Mouse (Mus musculus): ENCODE data around the gene Fam107b. TPM values are rescaled to one million over a fixed set of nuclear protein-coding genes. Genes with fewer than 3 reads are reported as not detected.
"Not testable (repeated sequence)": the region's sequence is repeated elsewhere in the genome, so short reads cannot be mapped to it uniquely, and the experiment has no call there.

The Fam107b gene
- total RNA-seq, 2 experiments from 2014 or later: 1.6 to 2.7 TPM

DNA sequence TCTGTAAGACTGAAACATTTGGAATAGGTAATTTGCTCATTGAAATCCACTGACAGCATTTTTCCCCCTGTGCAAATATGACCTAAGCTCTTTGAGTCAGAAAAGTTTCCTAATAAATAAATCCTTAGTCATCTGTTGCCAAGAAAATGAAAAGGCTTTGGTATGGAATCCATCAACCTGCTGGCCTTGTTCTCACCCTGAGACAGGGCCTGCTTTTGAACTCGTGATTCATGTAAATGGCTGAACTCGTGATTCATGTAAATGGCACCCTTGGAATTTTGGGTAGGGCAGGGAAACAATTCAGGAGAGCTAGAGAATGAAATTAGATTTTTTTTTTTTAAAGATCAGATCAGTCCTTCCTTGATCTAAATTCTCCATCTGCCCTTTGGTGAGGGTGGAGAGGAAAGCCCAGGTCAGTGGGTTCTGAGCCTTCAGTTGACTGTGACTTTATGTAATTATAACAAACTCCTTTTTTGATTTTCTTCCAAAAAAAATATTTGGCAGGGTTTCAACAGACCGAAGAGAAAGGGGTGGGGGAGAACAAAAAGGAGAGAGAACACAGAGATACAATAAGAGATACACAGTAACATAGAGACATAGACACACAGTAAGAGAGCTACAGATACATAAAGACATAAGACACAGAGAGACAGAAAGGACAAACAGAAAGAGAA lies 142.2 kb downstream of the Fam107b start:
- DNase-seq (ENCODE audit: low spot score): no peak

GRCm38 (mm10) chr2:3713212-3713681 lies 143.0 kb downstream of the Fam107b start:
- peak; percentile 91 for DNase-seq (ENCODE audit: low spot score)

DNA sequence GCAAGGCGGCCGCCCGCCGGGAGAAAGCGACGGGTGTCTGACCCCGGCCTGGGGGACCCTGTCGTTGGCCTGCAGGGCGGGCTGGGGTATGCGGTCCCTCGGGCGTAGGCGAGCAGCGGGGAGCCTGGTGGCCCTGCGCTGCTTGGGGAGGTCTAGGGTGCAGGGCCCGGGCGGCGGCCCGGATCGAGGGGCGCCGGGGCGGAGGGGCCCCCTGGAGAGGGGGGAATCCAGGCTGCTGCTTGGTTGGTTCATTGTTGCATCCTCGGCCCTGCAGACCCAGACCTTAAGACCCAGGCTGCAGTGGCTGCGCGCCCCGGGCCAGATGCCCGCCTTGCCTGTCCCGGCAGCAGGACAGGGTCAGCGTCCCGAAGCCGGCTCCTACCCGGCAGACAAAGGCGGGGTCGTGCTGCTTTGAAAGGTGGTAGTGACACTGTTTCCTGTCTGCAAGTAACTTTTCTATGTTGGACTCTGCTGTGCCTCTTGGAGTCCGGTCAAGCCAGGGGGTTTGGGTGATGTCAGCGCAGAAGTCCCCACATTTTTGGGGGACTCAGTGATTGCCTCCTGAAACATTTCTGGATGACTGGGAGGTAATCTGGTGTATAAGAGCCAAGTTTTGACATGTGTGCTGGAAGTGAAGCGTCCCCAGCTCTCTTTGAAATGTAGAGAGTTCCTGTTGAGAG lies 143.5 kb downstream of the Fam107b start:
- no peak for DNase-seq (ENCODE audit: low spot score)

DNA sequence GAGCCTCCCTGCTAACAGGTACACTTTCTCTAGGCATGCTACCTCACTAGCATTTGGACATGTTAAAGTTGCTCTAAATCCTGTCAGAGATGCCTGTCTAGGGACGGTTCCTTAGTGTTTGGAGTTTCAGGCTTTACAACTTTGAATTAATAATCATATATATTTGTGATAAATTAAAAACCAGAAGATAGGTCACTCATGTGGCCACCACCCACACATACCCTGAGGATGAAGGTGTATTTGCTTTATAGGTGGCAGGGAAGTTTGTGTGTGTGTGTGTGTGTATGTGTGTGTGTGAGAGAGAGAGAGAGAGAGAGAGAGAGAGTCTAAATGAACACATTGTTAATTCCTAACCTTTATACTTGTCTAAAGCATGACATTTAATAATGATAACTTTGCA lies 144.2 kb downstream of the Fam107b start:
- DNase-seq (ENCODE audit: low spot score): no peak

- no peak for DNase-seq (ENCODE audit: low spot score)
Measured at GRCm38 (mm10) chr2:3715424-3715823, 145.1 kb downstream of the Fam107b start.

GRCm38 (mm10) chr2:3717268-3717667 lies 147.0 kb downstream of the Fam107b start:
- no peak for DNase-seq (ENCODE audit: low spot score)

DNA sequence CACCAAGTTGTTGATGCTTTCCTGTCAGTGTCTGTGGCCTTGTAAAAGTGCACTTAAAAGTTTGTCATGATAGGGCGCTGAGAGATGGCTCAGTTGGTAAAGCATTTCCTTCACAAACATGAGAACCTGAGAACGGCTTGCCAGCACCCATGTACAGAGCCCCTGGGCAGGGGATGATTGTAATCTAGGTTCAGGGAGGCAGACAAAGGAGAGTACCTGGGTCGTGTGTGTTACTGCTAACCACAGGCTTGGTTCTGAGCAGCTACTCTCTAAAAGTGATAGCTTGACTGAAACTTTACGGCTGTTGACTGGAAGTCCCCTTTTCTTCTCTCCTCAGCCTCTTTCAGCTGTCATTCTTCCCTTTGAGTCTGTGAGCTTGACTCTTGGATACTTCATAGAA lies 147.6 kb downstream of the Fam107b start:
- no peak for DNase-seq (ENCODE audit: low spot score)

- not testable (repeated sequence) for DNase-seq (ENCODE audit: low spot score)
Measured at GRCm38 (mm10) chr2:3719436-3720121, 149.3 kb downstream of the Fam107b start.

GRCm38 (mm10) chr2:3721107-3721506 lies 150.8 kb downstream of the Fam107b start:
- DNase-seq (ENCODE audit: low spot score): no peak

- DNase-seq (ENCODE audit: low spot score): no peak
Measured at GRCm38 (mm10) chr2:3721974-3722373, 151.7 kb downstream of the Fam107b start.

DNA sequence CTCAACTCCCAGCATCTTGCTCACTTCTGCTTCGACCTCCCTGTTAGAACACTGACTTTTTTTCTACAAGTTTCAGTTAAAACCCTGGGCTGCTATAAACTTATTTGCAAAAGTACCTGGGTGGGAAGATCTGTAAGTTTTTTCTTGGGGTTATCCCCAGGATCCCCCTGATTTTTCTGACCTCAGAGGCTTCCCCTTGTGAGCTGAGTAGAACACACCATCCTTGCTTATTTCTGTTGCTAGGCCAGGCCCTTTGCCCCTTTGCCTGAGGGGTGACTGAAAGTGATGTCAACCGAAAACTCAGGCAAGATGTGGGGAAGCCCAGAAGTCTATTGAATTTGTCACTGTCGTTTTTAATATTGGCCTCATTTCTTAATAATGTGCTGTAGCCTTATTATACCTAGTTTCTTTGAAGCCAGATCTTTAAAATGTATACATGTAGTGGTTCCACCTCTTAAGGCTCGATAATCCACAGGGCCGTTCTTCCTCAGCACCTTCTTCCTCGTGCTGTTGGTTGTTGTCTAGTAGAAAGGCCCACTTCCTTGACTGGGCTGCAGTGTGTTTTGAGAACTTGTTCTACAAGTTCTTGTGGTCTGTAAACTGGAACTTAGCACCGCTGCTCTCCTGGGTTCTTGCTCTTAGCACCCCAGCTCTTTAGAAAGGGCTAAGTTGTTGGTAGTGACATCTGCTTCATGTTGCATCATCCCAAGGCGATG lies 153.3 kb downstream of the Fam107b start:
- no peak for DNase-seq (ENCODE audit: low spot score)

GRCm38 (mm10) chr2:3726501-3727078 lies 156.3 kb downstream of the Fam107b start:
- DNase-seq (ENCODE audit: low spot score): no peak

DNA sequence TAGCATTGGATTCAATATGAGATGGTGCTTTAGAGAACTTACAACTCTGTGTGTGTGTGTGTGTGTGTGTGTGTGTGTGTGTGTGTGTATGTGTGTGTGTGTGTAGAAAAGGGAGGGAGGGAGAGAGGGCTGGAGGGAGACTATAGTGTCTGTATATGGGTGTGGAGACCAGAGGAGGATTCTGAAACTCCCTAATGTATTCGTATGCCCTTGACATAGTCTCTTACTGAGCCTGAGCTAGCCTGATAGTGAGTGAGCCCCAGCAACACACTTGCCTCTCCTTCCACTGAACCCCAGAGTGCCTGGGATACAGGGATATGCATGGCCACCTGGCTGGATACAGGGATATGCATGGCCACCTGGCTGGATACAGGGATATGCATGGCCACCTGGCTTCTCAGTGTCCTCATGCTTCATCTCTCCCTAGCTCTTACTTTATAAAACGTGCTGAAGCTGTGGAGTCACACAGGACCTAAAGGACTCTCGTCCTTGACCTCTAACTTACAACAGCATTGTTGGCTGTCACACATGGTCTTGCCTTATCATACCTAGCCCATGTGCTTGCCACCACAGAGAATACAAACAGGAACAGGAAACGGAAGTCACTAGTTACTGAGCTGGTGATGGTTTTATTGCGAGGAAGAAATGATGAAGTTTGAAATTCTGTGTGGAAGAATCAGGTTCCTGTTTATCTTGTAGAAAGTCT lies 157.1 kb downstream of the Fam107b start:
- DNase-seq (ENCODE audit: low spot score): no peak

- no peak for DNase-seq (ENCODE audit: low spot score)
Measured at GRCm38 (mm10) chr2:3728090-3728489, 157.8 kb downstream of the Fam107b start.

- DNase-seq (ENCODE audit: low spot score): no peak
Measured at GRCm38 (mm10) chr2:3729586-3729985, 159.3 kb downstream of the Fam107b start.

DNA sequence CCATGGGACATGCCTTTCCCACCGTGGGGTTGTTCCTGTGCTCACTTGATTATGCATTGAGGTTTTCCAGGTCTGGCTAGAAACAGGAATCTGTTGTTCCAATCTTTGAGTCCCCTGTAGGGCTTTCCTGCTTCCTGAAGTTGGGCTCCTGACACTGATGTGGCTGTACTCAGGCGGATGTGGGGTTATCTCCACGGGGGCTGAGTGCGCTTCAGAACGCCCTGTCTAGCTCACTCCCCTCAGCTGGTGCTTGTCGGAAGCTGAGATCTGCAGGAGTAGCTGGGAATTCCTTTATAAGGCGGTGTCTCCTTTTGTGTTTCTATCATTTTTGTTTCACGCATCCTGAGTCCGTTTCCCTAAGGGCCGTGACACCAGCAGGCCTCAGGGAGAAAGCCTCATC lies 160.5 kb downstream of the Fam107b start:
- no peak for DNase-seq (ENCODE audit: low spot score)

DNA sequence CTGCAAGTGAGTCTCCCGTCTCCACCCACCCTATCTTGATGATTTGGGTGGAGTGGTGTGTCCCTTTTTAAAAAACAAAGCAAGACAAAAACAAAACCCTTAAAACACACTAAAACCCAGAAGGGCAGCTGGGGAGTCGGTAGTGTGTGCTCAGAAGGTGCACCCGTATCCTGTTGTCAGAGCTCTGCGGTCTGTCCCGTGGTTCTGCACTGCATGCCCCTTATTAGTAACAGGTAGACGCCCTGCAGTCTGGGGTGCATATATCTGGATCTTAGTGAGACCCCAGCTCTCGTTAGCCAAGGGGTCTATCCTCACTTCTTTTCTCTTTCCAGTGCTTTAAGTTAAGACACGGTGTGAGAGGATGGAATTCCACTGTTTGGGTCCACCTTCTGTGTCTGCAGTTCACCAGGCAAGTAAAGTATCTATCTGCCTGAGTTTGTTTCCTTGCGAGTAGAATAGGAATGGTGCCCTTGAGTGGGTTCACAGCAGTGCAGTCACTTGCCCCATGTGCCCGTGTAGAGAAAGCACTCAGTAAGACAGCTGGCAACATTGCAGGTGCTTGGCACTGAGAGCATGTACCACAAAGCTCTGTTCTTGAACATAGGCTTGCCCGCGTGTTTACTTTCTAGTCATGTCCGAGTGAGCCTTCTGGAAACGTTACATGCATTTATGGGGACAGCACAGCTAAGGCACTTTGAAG lies 161.2 kb downstream of the Fam107b start:
- DNase-seq (ENCODE audit: low spot score): no peak

GRCm38 (mm10) chr2:3737917-3738694 lies 167.8 kb downstream of the Fam107b start:
- DNase-seq (ENCODE audit: low spot score): no peak

- DNase-seq (ENCODE audit: low spot score): no peak
Measured at GRCm38 (mm10) chr2:3738734-3739133, 168.4 kb downstream of the Fam107b start.
